Mouse (Mus musculus) intestine, postnatal 0 days (tissue): ENCODE data around the gene Nckap1. TPM values are rescaled to one million over a fixed set of nuclear protein-coding genes. Genes with fewer than 3 reads are reported as not detected.

Source experiments
- ATAC-seq: fragments of 200-750 bp; cut with Nextera tagmentation; 2 replicates; pipeline ENCODE4 v1.8.0; 2017; ENCODE audit warnings: mild to moderate bottlenecking, moderate TSS enrichment, moderate library complexity
- H3K27ac ChIP-seq: fragments of 300-500 bp; sonication (generic); 2 replicates; pipeline ENCODE4 v1.5.1; 2014; ENCODE audit warnings: mild to moderate bottlenecking, low read depth, low read length, moderate library complexity
- H3K27me3 ChIP-seq: fragments of 300-500 bp; sonication (generic); replicated peaks from 2 replicates; pipeline ENCODE4 v1.6.1; 2014; ENCODE audit warnings: low read length, mixed read lengths; ENCODE audit not compliant: control insufficient read depth, insufficient read depth
- H3K36me3 ChIP-seq: fragments of 300-500 bp; sonication (generic); 2 replicates; pipeline ENCODE4 v1.6.1; 2014; ENCODE audit warnings: mild to moderate bottlenecking, moderate library complexity; ENCODE audit not compliant: control insufficient read depth, insufficient read depth
- H3K4me1 ChIP-seq: fragments of 300-500 bp; sonication (generic); replicated peaks from 2 replicates; pipeline ENCODE4 v1.6.1; 2014; ENCODE audit warnings: antibody characterized with exemption, low read length, mixed read lengths; ENCODE audit not compliant: control insufficient read depth, insufficient read depth
- H3K4me2 ChIP-seq: fragments of 300-500 bp; sonication (generic); replicated peaks from 2 replicates; pipeline ENCODE4 v1.6.1; 2014; ENCODE audit warnings: low read depth, mild to moderate bottlenecking, moderate library complexity
- H3K4me3 ChIP-seq: fragments of 300-500 bp; sonication (generic); 2 replicates; pipeline ENCODE4 v1.5.1; 2014; ENCODE audit warnings: low read depth, low read length
- H3K9ac ChIP-seq: fragments of 300-500 bp; sonication (generic); 2 replicates; pipeline ENCODE4 v1.6.1; 2014; ENCODE audit warnings: mild to moderate bottlenecking, low read depth, low read length
- H3K9me3 ChIP-seq: fragments of 300-500 bp; sonication (generic); 2 replicates; pipeline ENCODE4 v1.6.1; 2016; ENCODE audit warnings: mixed run types; ENCODE audit not compliant: control insufficient read depth
- CTCF ChIP-seq: sonication (generic); IDR thresholded peaks from 2 replicates; pipeline ENCODE4 v1.5.1; 2016; ENCODE audit warnings: low read depth, mild to moderate bottlenecking, control low read depth, antibody characterized with exemption, moderate library complexity
- WGBS: fragments of 180-500 bp; shearing (Covaris S2); extraction: QIAGEN DNeasy Blood & Tissue Kit; methylation state at CpG from one replicate; pipeline ENCODE4 v1.1.7; 2014; 5-methylcytosine and 5-hydroxymethylcytosine counted together
- polyA plus RNA-seq: library from polyadenylated mRNA; unstranded; fragments of >200 nt; fragmentation: Nextera tagmentation; extraction: Ambion mirVana; gene quantifications from 2 replicates; pipeline ENCODE4 v1.2.1, GENCODE M21; 2015

The Nckap1 gene
- polyA plus RNA-seq, 1 experiment from 2014 or later, result 38.9 TPM

DNA sequence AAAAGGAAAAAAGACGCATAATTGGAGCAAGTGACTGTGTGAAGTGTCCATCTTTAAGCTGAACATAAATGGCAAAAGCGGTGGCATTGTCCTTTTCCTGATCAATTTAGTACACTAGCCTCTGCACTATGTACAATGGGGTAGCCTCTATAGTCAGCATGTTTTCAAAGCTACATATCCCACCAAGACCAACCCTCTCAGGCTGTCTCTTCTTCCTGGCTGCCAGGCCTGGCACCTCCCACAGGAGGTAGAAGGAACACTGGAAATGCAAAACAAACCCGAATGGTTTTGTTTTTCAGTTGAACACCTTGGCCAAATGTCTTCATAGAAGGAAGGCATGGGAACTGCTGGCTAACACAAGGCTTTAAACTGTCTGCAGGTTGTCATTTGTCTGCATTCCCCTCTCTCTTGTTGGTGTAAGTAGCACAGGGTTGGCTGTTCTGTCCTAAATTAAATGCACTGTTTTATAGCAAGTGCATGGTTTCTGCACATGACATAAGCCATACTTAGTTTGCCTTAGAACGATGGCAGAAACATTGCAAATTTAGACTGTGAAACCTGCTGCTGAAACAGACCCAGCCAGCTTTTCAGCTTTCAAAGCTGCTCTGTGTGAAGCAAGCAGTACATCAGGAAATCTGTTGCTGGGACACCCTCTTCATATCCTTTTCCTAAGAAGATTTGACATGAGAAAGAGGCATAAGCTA is 13.2 kb upstream of the Nckap1 start:
- Histone ChIP-seq H3K4me2 (no peak overlapping the region), H3K9ac (no peak overlapping the region), H3K4me3 (no peak overlapping the region), H3K36me3 (no peaks in the 10 kb centered on the region), H3K4me1 (no peaks in the 10 kb centered on the region), H3K27ac (no peak overlapping the region), H3K27me3 (no peaks in the 10 kb centered on the region), H3K9me3 (no peaks in the 10 kb centered on the region)
- no peak for ATAC-seq
- no peak for TF ChIP-seq CTCF
- 80% methylated on average over 4 of the region's 4 CpGs for WGBS

DNA sequence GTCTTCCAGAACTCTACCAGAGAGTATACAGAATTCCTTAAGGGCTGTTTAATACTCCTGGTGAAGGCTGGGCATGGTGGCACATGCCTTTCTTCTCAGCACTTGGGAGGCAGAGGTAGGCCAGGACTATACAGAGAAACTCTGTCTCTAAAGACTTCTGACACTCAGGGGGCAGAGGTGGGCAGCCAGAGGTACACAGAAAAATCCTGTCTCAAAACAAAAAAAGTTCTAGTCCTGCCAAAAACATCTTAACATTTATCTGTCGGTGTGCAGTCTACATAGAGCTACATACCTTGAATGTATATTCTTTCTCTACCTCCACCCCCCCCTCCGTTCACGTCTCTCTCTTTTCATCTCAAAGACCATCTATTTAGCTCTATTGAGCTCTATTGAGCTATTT is 1.2 kb upstream of the Nckap1 start:
- Histone ChIP-seq H3K27me3 (no peaks in the 10 kb centered on the region), H3K4me2 (no peak overlapping the region), H3K36me3 (no peaks in the 10 kb centered on the region), H3K9me3 (no peaks in the 10 kb centered on the region), H3K4me3 (no peak overlapping the region), H3K4me1 (peaks cover 9% of the 10 kb centered on the region), H3K9ac (no peak overlapping the region), H3K27ac (no peak overlapping the region)
- no peak for ATAC-seq
- TF ChIP-seq CTCF, result no peak
- WGBS, result 92% methylated on average over 3 of the region's 3 CpGs

DNA sequence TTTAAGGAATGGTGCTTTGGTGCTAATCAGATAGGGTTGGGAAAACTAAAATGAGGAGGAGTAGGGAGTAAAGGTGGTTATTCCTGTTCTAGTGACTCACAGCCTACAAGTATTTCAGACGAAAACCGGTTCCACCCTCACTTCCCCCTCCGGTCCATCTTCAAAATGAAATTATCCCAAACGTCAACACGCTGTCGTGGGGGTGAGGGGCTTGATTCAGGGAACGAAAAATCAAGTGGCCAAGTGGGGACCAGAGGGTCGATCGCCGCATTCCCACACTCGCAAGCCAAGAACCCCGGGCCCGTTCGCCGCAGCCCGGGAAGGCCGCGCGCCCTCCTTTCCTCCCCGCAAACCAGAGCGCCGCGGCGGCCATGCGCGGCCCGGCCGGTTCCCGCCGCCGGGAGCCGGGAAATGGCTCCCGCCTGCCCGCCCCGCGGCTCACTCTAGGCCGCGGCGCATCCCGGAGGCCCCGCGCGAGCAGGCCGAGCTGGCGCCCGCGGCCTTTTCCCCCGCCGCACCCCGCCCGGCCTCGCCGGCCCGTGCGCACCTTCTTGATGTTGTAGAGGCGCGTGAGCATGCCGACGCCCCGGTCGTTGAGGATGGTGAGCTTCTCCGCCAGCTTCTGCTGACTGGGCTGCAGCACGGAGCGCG is 744 bp downstream of the Nckap1 start:
- Histone ChIP-seq H3K27me3 (no peaks in the 10 kb centered on the region), H3K4me1 (peaks cover 9% of the 10 kb centered on the region), H3K36me3 (no peaks in the 10 kb centered on the region), H3K4me2 (peak overlapping the region; percentile 70), H3K9me3 (no peaks in the 10 kb centered on the region), H3K9ac (peak overlapping the region; percentile 99), H3K27ac (peak overlapping the region; percentile 100), H3K4me3 (peak overlapping the region; percentile 94)
- under 1% methylated on average over 53 of the region's 65 CpGs for WGBS
- no peak for TF ChIP-seq CTCF
- peak; percentile 81 for ATAC-seq

DNA sequence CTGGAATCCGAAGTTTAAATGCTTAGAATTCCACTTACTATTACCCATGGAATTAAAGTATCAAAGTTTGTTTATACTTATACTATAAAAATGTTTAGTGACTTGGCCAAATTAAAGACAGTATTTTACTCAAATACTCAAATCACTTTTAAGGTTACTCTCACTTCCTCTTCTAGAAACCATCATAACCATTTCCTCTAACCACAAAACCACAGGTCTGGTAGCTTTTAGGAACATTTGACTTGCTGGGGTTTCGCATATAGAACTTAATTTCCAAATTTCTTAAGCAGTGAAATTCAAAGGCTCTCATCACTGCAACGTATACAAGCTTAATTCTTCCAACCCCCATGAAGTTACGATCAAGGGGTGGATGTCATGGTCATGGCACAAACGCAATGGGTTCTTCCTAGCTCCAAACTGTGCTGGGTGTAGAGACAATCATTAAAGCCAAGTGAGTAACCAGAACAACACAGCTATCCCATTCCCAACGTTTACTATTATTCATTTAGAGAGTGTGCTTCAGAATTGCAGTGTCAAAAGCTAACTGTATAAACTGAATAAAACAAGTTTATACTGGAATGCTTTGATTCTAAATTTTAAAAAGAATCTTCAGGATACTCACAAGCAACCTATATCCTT is 1.8 kb downstream of the Nckap1 start:
- WGBS, result 28% methylated on average over 6 of the region's 6 CpGs
- no peaks in the 10 kb centered on the region for H3K36me3 ChIP-seq
- no peak overlapping the region for H3K27ac ChIP-seq
- H3K9me3 ChIP-seq, result no peaks in the 10 kb centered on the region
- H3K9ac ChIP-seq, result 0 out of 2 replicates have a peak overlapping the region, but pooled peaks have one; percentile 17
- H3K4me2 ChIP-seq, result peak overlapping the region; percentile 70
- no peaks in the 10 kb centered on the region for H3K27me3 ChIP-seq
- no peak for ATAC-seq
- peak overlapping the region; percentile 94 for H3K4me3 ChIP-seq
- TF ChIP-seq CTCF, result no peak
- peaks cover 9% of the 10 kb centered on the region for H3K4me1 ChIP-seq

DNA sequence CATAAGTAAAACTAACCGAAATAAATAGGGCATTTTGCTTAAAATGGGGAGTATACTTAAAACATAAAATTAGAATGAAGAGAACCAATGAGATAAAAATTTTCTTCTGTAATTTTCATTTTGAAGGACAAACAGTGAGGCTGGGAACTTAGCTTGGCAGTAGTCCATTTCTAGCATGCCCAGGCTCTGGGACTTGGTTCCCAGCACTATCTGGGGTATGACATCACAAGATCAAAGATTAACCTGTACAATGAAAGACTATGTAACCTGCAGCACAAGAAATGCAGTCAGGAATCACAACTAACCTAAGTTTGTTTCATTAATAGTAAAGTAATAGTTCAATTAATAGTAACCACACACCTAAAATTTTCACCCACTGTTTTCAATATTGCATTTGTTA is 3.9 kb downstream of the Nckap1 start:
- ATAC-seq, result no peak
- H3K27ac ChIP-seq, result no peak overlapping the region
- WGBS, result 95% methylated on average over 1 of the region's 1 CpGs
- no peak overlapping the region for H3K4me2 ChIP-seq
- peaks cover 14% of the 10 kb centered on the region for H3K4me1 ChIP-seq
- TF ChIP-seq CTCF, result no peak
- no peak overlapping the region for H3K4me3 ChIP-seq
- H3K27me3 ChIP-seq, result no peaks in the 10 kb centered on the region
- no peaks in the 10 kb centered on the region for H3K9me3 ChIP-seq
- H3K36me3 ChIP-seq, result no peaks in the 10 kb centered on the region
- H3K9ac ChIP-seq, result no peak overlapping the region

DNA sequence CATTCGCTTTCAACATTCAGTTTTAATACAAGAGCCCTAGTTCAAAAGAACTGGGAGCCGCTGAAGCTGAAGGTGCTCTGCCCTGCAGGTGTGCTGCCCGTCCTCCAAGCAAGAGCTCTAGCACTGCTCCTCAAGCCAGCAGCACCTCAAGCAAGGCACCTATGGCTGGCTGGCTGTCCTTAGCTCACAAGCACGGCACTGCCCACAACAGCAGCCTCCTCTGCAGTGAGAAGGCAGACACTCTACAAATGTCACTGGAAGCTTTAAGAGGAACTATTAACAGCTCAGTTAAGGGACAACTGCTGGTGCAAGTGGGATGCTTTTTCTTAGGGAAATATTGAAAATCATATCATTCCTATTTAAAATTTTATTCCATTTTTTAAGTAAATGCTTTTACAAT is 10.5 kb downstream of the Nckap1 start:
- Histone ChIP-seq H3K4me3 (no peak overlapping the region), H3K9me3 (no peaks in the 10 kb centered on the region), H3K27me3 (no peaks in the 10 kb centered on the region), H3K36me3 (no peaks in the 10 kb centered on the region), H3K4me2 (no peak overlapping the region), H3K9ac (no peak overlapping the region), H3K27ac (no peak overlapping the region), H3K4me1 (peaks cover 5% of the 10 kb centered on the region; the same call in 1 of the 2 replicates)
- 73% methylated on average over 4 of the region's 4 CpGs for WGBS
- no peak for TF ChIP-seq CTCF
- no peak for ATAC-seq
